ENCODE assay signal across 8 mouse cellular contexts in genomic region chr8:12477449-12478401, GRCm38 (mm10).
DNase-seq lines count a peak whose midpoint lies in the region; ATAC-seq lines count a peak whose summit lies in the region.

No protein-coding gene starts in this region.

- DNase-seq in layer of hippocampus, postnatal 36 days = peak; percentile 7 to 8
- DNase-seq in layer of hippocampus, postnatal 25 days (ENCODE audit: extremely low spot score in 1 of 2, low spot score in 1 of 2) = no peak
- peak; percentile 79 for DNase-seq in embryo, embryonic 11 days
- peak; percentile 54 for DNase-seq in hindbrain, embryonic 14.5 days (ENCODE audit: low spot score)
- no peak for DNase-seq in testis, postnatal 10 days (ENCODE audit: low spot score)
- DNase-seq in T-cell, adult 2 months (ENCODE audit: low spot score) = no peak
- no peak for DNase-seq in urinary bladder, postnatal 25 days (ENCODE audit: low spot score)

- no peaks in the 10 kb centered on the region for H3K9me3 ChIP-seq in hindbrain, embryonic 14.5 days (ENCODE audit: control insufficient read depth, low read length)
- H3K9me3 ChIP-seq in neural tube, embryonic 14.5 days (ENCODE audit: control insufficient read depth, low read length) = no peaks in the 10 kb centered on the region

- ATAC-seq in hindbrain, embryonic 14.5 days (ENCODE audit: low FRiP score) = peak; percentile 39; the same call in 1 of the 2 replicates
- peak; percentile 44 for ATAC-seq in neural tube, embryonic 14.5 days (ENCODE audit: low read depth)

- peak overlapping the region; percentile 73 for H3K4me2 ChIP-seq in hindbrain, embryonic 14.5 days (replicated peaks)
- peak overlapping the region; percentile 43 for H3K4me2 ChIP-seq in neural tube, embryonic 14.5 days (ENCODE audit: low read depth, low read length)

- peak overlapping the region; percentile 52 for H3K9ac ChIP-seq in hindbrain, embryonic 14.5 days
- no peak overlapping the region; the same call in 1 of the 2 replicates for H3K9ac ChIP-seq in neural tube, embryonic 14.5 days (replicated peaks; ENCODE audit: low read depth, low read length)

- 0 out of 2 replicates have a peak overlapping the region, but pooled peaks have one; percentile 26 for H3K27ac ChIP-seq in hindbrain, embryonic 14.5 days
- no peak overlapping the region for H3K27ac ChIP-seq in neural tube, embryonic 14.5 days (ENCODE audit: low read depth, low read length)

- H3K36me3 ChIP-seq in hindbrain, embryonic 14.5 days (replicated peaks; ENCODE audit: control insufficient read depth, insufficient read depth) = no peaks in the 10 kb centered on the region
- no peaks in the 10 kb centered on the region for H3K36me3 ChIP-seq in neural tube, embryonic 14.5 days (ENCODE audit: control insufficient read depth, insufficient read depth, low read length)

- WGBS in hindbrain, embryonic 14.5 days = 7% methylated on average over 39 of the region's 39 CpGs
- WGBS in neural tube, embryonic 14.5 days = 8% methylated on average over 39 of the region's 39 CpGs

- H3K4me3 ChIP-seq in hindbrain, embryonic 14.5 days (replicated peaks; ENCODE audit: low read length) = peak overlapping the region; percentile 33
- peak overlapping the region; percentile 12 for H3K4me3 ChIP-seq in neural tube, embryonic 14.5 days (ENCODE audit: low read depth, low read length)

- H3K27me3 ChIP-seq in hindbrain, embryonic 14.5 days (ENCODE audit: control insufficient read depth, insufficient read depth, low read length) = peaks cover 20% of the 10 kb centered on the region
- peaks cover 9% of the 10 kb centered on the region for H3K27me3 ChIP-seq in neural tube, embryonic 14.5 days (ENCODE audit: control insufficient read depth, insufficient read depth, low read length)

- peaks cover 27% of the 10 kb centered on the region for H3K4me1 ChIP-seq in hindbrain, embryonic 14.5 days (replicated peaks; ENCODE audit: control insufficient read depth, insufficient read depth, low read length)
- 0 out of 2 replicates have a peak, but pooled peaks cover 3% of the 10 kb centered on the region for H3K4me1 ChIP-seq in neural tube, embryonic 14.5 days (ENCODE audit: control insufficient read depth, insufficient read depth, low read length)

Comparison
In these comparisons a context has a peak if more than half of its experiments do, and no peak if none do; other contexts are left out.
1. DNase-seq: peak in layer of hippocampus, postnatal 36 days (2 of 2), embryo, embryonic 11 days (single experiment) and hindbrain, embryonic 14.5 days (single experiment); none in layer of hippocampus, postnatal 25 days (0 of 2), testis, postnatal 10 days (single experiment), T-cell, adult 2 months (single experiment) and urinary bladder, postnatal 25 days (single experiment).